Mouse (Mus musculus): Measurements from ENCODE around the gene Ankrd36. TPM values are rescaled to one million over a fixed set of nuclear protein-coding genes. Genes with fewer than 3 reads are reported as not detected.
"Not testable (repeated sequence)": the region's sequence is repeated elsewhere in the genome, so short reads cannot be mapped to it uniquely, and the experiment has no call there.

The Ankrd36 gene
- polyA plus RNA-seq, 1 experiment from 2014 or later, result not detected

DNA sequence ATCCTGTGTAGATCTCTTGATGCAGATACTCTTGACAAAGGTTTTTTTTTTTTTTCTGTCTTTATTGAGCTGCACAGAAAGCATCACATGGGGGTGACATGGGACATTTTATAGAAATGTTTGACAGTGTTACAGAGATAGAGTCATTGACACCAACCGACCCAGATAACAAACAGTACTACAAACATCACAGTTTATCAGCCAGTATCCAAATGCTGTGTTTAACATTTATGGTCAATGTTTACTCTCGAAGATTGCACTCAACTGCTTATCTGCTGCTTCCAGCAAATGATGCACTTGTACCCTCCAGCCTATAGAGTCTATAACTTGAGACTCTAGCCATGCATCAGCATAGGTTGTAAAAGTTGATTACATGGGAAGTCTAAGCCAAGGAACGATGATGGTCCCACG lies 25.9 kb downstream of the Ankrd36 start:
- H3K9ac ChIP-seq (replicated peaks), result no peak overlapping the region
- no peaks in the 10 kb centered on the region for H3K36me3 ChIP-seq
- H3K27ac ChIP-seq (replicated peaks), result no peak overlapping the region
- no peaks in the 10 kb centered on the region for H3K9me3 ChIP-seq (replicated peaks)
- no peaks in the 10 kb centered on the region for H3K27me3 ChIP-seq (replicated peaks)
- no peak for ATAC-seq (ENCODE audit: low FRiP score)
- 85% methylated on average over 4 of the region's 4 CpGs for WGBS
- H3K4me3 ChIP-seq (replicated peaks), result no peak overlapping the region
- H3K4me2 ChIP-seq, result no peak overlapping the region
- H3K4me1 ChIP-seq, result no peaks in the 10 kb centered on the region

DNA sequence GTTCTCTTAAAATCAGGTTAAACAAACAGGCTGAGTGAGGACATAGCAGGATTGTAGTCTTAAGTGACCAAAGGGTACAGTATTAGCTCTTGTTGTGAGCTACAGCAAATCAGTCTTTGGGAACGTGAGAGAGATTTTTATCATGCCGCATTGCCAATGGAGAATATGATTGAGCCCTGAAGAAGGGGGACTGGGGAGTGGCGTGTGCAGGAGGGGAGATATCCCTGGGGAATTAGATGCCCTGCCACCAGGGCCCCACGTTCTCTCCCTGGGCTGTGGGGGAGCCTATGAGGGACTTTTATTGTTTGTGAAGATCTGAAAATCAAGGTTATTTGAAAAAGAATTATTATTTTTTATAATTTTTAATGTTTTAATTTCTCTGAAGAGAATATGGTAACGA lies 26.3 kb downstream of the Ankrd36 start:
- Histone ChIP-seq H3K27me3 (replicated peaks) (no peaks in the 10 kb centered on the region), H3K9me3 (replicated peaks) (no peaks in the 10 kb centered on the region), H3K4me1 (no peaks in the 10 kb centered on the region), H3K9ac (replicated peaks) (no peak overlapping the region), H3K4me2 (no peak overlapping the region), H3K4me3 (replicated peaks) (no peak overlapping the region), H3K27ac (replicated peaks) (no peak overlapping the region), H3K36me3 (no peaks in the 10 kb centered on the region)
- 92% methylated on average over 5 of the region's 5 CpGs for WGBS
- ATAC-seq (ENCODE audit: low FRiP score), result no peak

GRCm38 (mm10) chr11:5596756-5597155 lies 27.3 kb downstream of the Ankrd36 start:
- Histone ChIP-seq H3K27me3 (replicated peaks) (no peaks in the 10 kb centered on the region), H3K4me1 (no peaks in the 10 kb centered on the region), H3K4me3 (replicated peaks) (no peak overlapping the region), H3K9me3 (replicated peaks) (no peaks in the 10 kb centered on the region), H3K27ac (replicated peaks) (no peak overlapping the region), H3K36me3 (no peaks in the 10 kb centered on the region), H3K4me2 (no peak overlapping the region), H3K9ac (replicated peaks) (no peak overlapping the region)
- no peak for ATAC-seq (ENCODE audit: low FRiP score)
- WGBS, result 86% methylated on average over 6 of the region's 6 CpGs

DNA sequence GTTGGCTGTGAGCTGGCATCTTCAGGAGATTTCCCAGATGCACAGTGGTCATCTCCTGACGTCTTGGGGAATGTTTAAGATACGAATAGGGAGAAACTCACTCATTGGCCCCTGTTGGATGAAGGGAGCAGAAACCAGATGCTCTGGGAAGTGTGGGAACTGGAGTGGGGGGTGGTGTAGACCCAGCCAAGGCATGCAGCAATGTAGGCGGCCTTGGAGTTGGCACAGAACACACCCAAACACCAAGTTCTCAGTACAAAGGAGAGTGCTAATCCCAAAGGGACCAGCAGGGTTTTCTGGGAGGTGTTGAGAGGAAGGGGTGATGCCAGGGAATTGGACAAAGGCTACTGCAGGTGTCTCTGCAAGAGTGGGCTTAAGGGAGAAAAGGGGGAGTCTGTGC lies 35.9 kb downstream of the Ankrd36 start:
- H3K4me3 ChIP-seq (replicated peaks), result no peak overlapping the region
- no peak overlapping the region for H3K9ac ChIP-seq (replicated peaks)
- no peak for ATAC-seq (ENCODE audit: low FRiP score)
- H3K4me2 ChIP-seq, result no peak overlapping the region
- H3K9me3 ChIP-seq (replicated peaks), result no peaks in the 10 kb centered on the region
- 88% methylated on average over 3 of the region's 3 CpGs for WGBS
- H3K27me3 ChIP-seq (replicated peaks), result no peaks in the 10 kb centered on the region
- H3K27ac ChIP-seq (replicated peaks), result no peak overlapping the region
- H3K4me1 ChIP-seq, result no peaks in the 10 kb centered on the region
- H3K36me3 ChIP-seq, result no peaks in the 10 kb centered on the region

DNA sequence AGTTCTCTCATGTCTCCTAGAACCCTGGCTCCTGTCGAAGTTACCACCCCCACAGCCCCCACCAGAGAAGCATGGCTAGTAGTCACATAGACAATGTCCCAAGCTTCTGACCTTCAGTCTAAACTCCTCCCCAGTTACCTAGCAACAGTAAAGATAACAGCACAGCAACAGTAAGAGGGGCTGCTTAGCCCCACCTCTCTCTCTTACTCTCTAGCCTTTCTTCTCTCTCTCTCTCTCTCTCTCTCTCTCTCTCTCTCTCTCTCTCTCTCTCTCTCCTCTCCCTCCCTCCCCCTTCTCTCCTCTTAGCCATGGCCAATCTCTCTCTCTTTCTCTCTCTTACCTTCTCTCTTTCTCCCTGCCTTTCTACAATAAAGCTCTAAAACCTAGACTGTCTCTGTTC lies 42.4 kb downstream of the Ankrd36 start:
- not testable (repeated sequence) for ATAC-seq (ENCODE audit: low FRiP score); H3K27me3 ChIP-seq (replicated peaks); H3K9me3 ChIP-seq (replicated peaks); H3K36me3 ChIP-seq; H3K27ac ChIP-seq (replicated peaks); H3K4me2 ChIP-seq; H3K4me3 ChIP-seq (replicated peaks); H3K9ac ChIP-seq (replicated peaks); H3K4me1 ChIP-seq
- WGBS, result 35% methylated on average over 1 of the region's 1 CpGs

- H3K27ac ChIP-seq (replicated peaks), result no peak overlapping the region
- H3K4me2 ChIP-seq, result no peak overlapping the region
- no peak overlapping the region for H3K4me3 ChIP-seq (replicated peaks)
- H3K9me3 ChIP-seq (replicated peaks), result no peaks in the 10 kb centered on the region
- H3K27me3 ChIP-seq (replicated peaks), result no peaks in the 10 kb centered on the region
- 71% methylated on average over 3 of the region's 3 CpGs for WGBS
- H3K4me1 ChIP-seq, result no peaks in the 10 kb centered on the region
- H3K9ac ChIP-seq (replicated peaks), result no peak overlapping the region
- H3K36me3 ChIP-seq, result no peaks in the 10 kb centered on the region
- no peak for ATAC-seq (ENCODE audit: low FRiP score)
Observed at GRCm38 (mm10) chr11:5614453-5614852, 45.0 kb downstream of the Ankrd36 start.

DNA sequence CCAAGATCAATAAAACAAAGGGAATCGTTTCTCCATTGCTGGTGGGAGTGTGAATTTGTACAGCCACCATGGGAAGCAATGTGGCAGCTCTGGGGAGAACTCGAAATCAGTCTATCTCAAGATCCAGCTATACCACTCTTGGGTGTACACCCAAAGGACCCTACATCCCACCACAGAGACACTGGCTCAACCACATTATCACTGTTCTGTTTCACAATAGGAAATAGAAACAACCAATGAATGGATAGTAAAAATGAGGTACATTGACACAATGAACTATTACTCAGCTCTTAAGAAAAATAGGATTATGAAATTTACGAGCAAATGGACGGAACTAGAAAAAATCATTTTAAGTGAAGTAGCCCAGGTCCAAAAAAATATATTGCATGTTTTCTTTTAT lies 55.6 kb downstream of the Ankrd36 start:
- Histone ChIP-seq H3K4me2 (no peak overlapping the region), H3K9me3 (replicated peaks) (no peaks in the 10 kb centered on the region), H3K4me3 (replicated peaks) (no peak overlapping the region), H3K9ac (replicated peaks) (no peak overlapping the region), H3K36me3 (no peaks in the 10 kb centered on the region), H3K4me1 (no peaks in the 10 kb centered on the region), H3K27ac (replicated peaks) (no peak overlapping the region), H3K27me3 (replicated peaks) (no peaks in the 10 kb centered on the region)
- ATAC-seq (ENCODE audit: low FRiP score), result no peak
- WGBS, result 89% methylated on average over 4 of the region's 4 CpGs

- H3K4me3 ChIP-seq (replicated peaks), result no peak overlapping the region
- no peaks in the 10 kb centered on the region for H3K27me3 ChIP-seq (replicated peaks)
- no peak for ATAC-seq (ENCODE audit: low FRiP score)
- H3K36me3 ChIP-seq, result no peaks in the 10 kb centered on the region
- H3K9ac ChIP-seq (replicated peaks), result no peak overlapping the region
- H3K9me3 ChIP-seq (replicated peaks), result no peaks in the 10 kb centered on the region
- 25% methylated on average over 15 of the region's 15 CpGs for WGBS
- H3K4me1 ChIP-seq, result no peaks in the 10 kb centered on the region
- H3K4me2 ChIP-seq, result no peak overlapping the region
- H3K27ac ChIP-seq (replicated peaks), result no peak overlapping the region
Observed at GRCm38 (mm10) chr11:5629033-5629432, 59.5 kb downstream of the Ankrd36 start.

DNA sequence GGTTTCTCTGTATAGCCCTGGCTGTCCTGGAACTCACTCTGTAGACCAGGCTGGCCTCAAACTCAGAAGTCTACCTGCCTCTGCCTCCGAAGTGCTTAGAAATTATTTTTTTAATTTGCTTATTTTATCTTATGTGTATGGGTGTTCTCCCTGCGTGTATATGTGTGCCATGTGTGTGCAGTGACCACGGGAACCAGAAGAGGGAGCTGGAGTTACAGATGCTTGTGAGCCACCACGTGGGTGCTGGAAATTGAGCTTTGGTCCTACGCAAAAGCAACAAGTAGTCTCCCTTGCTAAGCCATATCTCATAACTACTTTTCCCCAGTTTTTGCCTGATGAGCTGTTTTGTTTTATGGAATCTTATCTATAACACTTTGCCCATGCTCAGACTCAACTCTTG lies 73.6 kb downstream of the Ankrd36 start:
- 85% methylated on average over 5 of the region's 5 CpGs for WGBS
- H3K36me3 ChIP-seq, result no peaks in the 10 kb centered on the region
- ATAC-seq (ENCODE audit: low FRiP score), result no peak
- H3K27ac ChIP-seq (replicated peaks), result no peak overlapping the region
- H3K9ac ChIP-seq (replicated peaks), result no peak overlapping the region
- H3K4me2 ChIP-seq, result no peak overlapping the region
- no peaks in the 10 kb centered on the region for H3K9me3 ChIP-seq (replicated peaks)
- H3K27me3 ChIP-seq (replicated peaks), result no peaks in the 10 kb centered on the region
- H3K4me3 ChIP-seq (replicated peaks), result no peak overlapping the region
- H3K4me1 ChIP-seq, result no peaks in the 10 kb centered on the region

GRCm38 (mm10) chr11:5650321-5650720 lies 80.8 kb downstream of the Ankrd36 start:
- WGBS, result 68% methylated on average over 7 of the region's 7 CpGs

GRCm38 (mm10) chr11:5682541-5682940 lies 113.1 kb downstream of the Ankrd36 start:
- Histone ChIP-seq H3K4me1 (no peaks in the 10 kb centered on the region), H3K36me3 (no peaks in the 10 kb centered on the region), H3K4me2 (no peak overlapping the region), H3K4me3 (replicated peaks) (no peak overlapping the region), H3K27ac (replicated peaks) (no peak overlapping the region), H3K27me3 (replicated peaks) (no peaks in the 10 kb centered on the region), H3K9me3 (replicated peaks) (no peaks in the 10 kb centered on the region), H3K9ac (replicated peaks) (no peak overlapping the region)
- ATAC-seq (ENCODE audit: low FRiP score), result no peak
- 77% methylated on average over 6 of the region's 6 CpGs for WGBS

More at GRCm38 (mm10) chr11:5650321-5650720, 80.8 kb downstream of the Ankrd36 start:
- Histone ChIP-seq H3K9ac (replicated peaks) (no peak overlapping the region), H3K36me3 (no peaks in the 10 kb centered on the region), H3K4me2 (no peak overlapping the region), H3K27me3 (replicated peaks) (no peaks in the 10 kb centered on the region), H3K4me3 (replicated peaks) (no peak overlapping the region), H3K4me1 (no peaks in the 10 kb centered on the region), H3K27ac (replicated peaks) (no peak overlapping the region), H3K9me3 (replicated peaks) (no peaks in the 10 kb centered on the region)
- no peak for ATAC-seq (ENCODE audit: low FRiP score)

GRCm38 (mm10) chr11:5684283-5684682 lies 114.8 kb downstream of the Ankrd36 start:
- WGBS, result 46% methylated on average over 7 of the region's 7 CpGs
- ATAC-seq (ENCODE audit: low FRiP score), result no peak
- no peak overlapping the region for H3K4me3 ChIP-seq (replicated peaks)
- no peaks in the 10 kb centered on the region for H3K36me3 ChIP-seq
- H3K27ac ChIP-seq (replicated peaks), result no peak overlapping the region
- H3K27me3 ChIP-seq (replicated peaks), result no peaks in the 10 kb centered on the region
- no peaks in the 10 kb centered on the region for H3K9me3 ChIP-seq (replicated peaks)
- no peak overlapping the region for H3K4me2 ChIP-seq
- no peaks in the 10 kb centered on the region for H3K4me1 ChIP-seq
- H3K9ac ChIP-seq (replicated peaks), result no peak overlapping the region

GRCm38 (mm10) chr11:5691775-5692174 lies 122.3 kb downstream of the Ankrd36 start:
- Histone ChIP-seq H3K27me3 (replicated peaks) (no peaks in the 10 kb centered on the region), H3K36me3 (no peaks in the 10 kb centered on the region), H3K4me1 (no peaks in the 10 kb centered on the region), H3K4me2 (no peak overlapping the region), H3K9me3 (replicated peaks) (0 out of 2 replicates have a peak, but pooled peaks cover 2% of the 10 kb centered on the region), H3K4me3 (replicated peaks) (no peak overlapping the region), H3K9ac (replicated peaks) (no peak overlapping the region), H3K27ac (replicated peaks) (no peak overlapping the region)
- 36% methylated on average over 7 of the region's 7 CpGs for WGBS
- no peak for ATAC-seq (ENCODE audit: low FRiP score)

All from neural tube, embryonic 15.5 days (tissue).